Mouse (Mus musculus): ENCODE data around the gene Chml. TPM values are rescaled to one million over a fixed set of nuclear protein-coding genes. Genes with fewer than 3 reads are reported as not detected.

Gene Chml
- polyA plus RNA-seq, 1 experiment from 2014 or later: 0.83 TPM

DNA sequence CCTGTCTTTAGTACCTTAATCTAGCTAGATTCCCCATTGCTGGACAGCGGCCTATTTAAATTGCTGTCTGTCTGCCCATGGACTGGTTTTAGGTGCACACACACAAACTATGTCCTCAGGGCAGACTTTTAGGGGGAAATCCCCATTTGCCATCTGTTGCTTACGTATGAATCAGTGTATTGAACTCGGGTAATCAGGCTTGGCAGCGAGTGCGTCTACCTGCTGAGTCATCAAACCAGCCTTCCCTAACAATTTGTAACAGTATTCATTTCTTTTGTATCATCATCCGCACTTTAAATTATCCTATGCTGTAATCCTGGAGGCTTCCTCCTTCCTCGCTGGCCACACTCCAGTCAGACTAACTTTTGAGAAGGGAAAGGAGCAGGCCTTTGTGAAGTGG lies 22.7 kb downstream of the Chml start:
- WGBS (ENCODE audit: insufficient replicate concordance): 59% methylated on average over 7 of the region's 7 CpGs
- no peak for ATAC-seq (ENCODE audit: low read depth)
- no peak overlapping the region for H3K4me2 ChIP-seq (ENCODE audit: low read depth, low read length)
- H3K9ac ChIP-seq (ENCODE audit: low read depth, low read length): no peak overlapping the region
- H3K27ac ChIP-seq (ENCODE audit: low read length): no peak overlapping the region
- no peaks in the 10 kb centered on the region for H3K4me1 ChIP-seq (ENCODE audit: control insufficient read depth, low read depth, low read length)
- no peaks in the 10 kb centered on the region for H3K27me3 ChIP-seq (ENCODE audit: control insufficient read depth, insufficient read depth, low read depth, low read length)
- H3K9me3 ChIP-seq (replicated peaks; ENCODE audit: control insufficient read depth, low read length): no peaks in the 10 kb centered on the region
- H3K36me3 ChIP-seq (ENCODE audit: control insufficient read depth, insufficient read depth): no peaks in the 10 kb centered on the region
- H3K4me3 ChIP-seq (ENCODE audit: low read depth, low read length): no peak overlapping the region

DNA sequence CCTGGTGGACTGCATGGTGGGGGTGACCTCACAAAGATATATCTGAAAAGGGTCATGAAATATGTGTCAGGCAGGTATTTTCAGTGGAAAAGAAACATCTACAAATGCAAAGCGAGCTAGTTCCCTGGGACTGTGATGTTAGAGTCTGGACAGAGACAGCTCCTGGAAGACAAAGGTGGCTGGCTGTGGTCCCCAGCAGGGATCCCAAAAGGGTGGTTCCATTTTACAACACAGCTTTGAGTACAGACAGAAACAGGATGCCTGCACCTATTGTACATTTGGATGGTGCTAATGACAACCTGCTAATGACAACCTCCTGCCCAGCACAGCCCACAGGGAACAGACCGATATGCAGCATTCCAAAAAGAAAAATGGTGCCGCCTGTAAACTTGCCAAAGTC lies 23.2 kb downstream of the Chml start:
- 67% methylated on average over 3 of the region's 3 CpGs for WGBS (ENCODE audit: insufficient replicate concordance)
- H3K9ac ChIP-seq (ENCODE audit: low read depth, low read length): no peak overlapping the region
- no peak for ATAC-seq (ENCODE audit: low read depth)
- H3K4me1 ChIP-seq (ENCODE audit: control insufficient read depth, low read depth, low read length): no peaks in the 10 kb centered on the region
- H3K4me3 ChIP-seq (ENCODE audit: low read depth, low read length): no peak overlapping the region
- no peaks in the 10 kb centered on the region for H3K27me3 ChIP-seq (ENCODE audit: control insufficient read depth, insufficient read depth, low read depth, low read length)
- no peaks in the 10 kb centered on the region for H3K36me3 ChIP-seq (ENCODE audit: control insufficient read depth, insufficient read depth)
- no peak overlapping the region for H3K27ac ChIP-seq (ENCODE audit: low read length)
- no peak overlapping the region for H3K4me2 ChIP-seq (ENCODE audit: low read depth, low read length)
- H3K9me3 ChIP-seq (replicated peaks; ENCODE audit: control insufficient read depth, low read length): no peaks in the 10 kb centered on the region

DNA sequence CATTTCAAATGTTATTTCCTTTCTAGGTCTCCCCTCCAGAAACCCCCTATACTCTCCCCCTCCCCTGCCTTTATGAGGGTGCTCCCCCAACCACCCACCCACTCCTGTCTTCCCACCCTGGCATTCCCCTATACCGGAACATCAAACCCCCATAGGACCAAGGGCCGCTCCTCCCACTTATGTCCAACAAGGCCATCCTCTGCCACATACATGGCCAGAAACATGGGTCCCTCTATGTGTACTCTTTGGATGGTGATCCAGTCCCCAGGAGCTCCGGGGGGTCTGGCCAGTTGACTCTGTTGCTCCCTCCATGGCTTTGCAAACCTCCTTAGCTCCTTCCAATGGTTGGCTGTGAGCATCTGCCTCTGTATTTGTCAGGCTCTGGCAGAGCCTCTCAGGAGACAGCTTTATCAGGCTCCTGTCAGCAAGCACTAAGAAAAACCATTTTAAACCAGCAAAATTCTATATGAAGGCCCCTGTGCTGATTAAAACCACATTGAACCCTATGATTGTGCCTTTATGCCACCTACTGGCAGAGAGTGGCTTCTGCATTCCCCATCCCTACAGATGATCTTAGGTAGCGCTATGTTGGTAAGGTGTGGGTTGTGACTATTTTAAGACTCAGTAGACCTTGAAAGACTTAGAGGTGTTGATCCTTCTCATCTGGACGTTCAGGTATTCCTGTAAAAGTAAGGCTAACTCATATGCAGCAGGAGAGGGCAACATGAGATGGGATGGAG lies 23.9 kb downstream of the Chml start:
- 59% methylated on average over 5 of the region's 5 CpGs for WGBS (ENCODE audit: insufficient replicate concordance)
- H3K4me3 ChIP-seq (ENCODE audit: low read depth, low read length): no peak overlapping the region
- peak; percentile 42; the same call in 1 of the 2 replicates for ATAC-seq (ENCODE audit: low read depth)
- H3K9me3 ChIP-seq (replicated peaks; ENCODE audit: control insufficient read depth, low read length): no peaks in the 10 kb centered on the region
- no peak overlapping the region for H3K9ac ChIP-seq (ENCODE audit: low read depth, low read length)
- H3K27ac ChIP-seq (ENCODE audit: low read length): no peak overlapping the region
- no peak overlapping the region for H3K4me2 ChIP-seq (ENCODE audit: low read depth, low read length)
- no peaks in the 10 kb centered on the region for H3K4me1 ChIP-seq (ENCODE audit: control insufficient read depth, low read depth, low read length)
- no peaks in the 10 kb centered on the region for H3K36me3 ChIP-seq (ENCODE audit: control insufficient read depth, insufficient read depth)
- H3K27me3 ChIP-seq (ENCODE audit: control insufficient read depth, insufficient read depth, low read depth, low read length): no peaks in the 10 kb centered on the region

DNA sequence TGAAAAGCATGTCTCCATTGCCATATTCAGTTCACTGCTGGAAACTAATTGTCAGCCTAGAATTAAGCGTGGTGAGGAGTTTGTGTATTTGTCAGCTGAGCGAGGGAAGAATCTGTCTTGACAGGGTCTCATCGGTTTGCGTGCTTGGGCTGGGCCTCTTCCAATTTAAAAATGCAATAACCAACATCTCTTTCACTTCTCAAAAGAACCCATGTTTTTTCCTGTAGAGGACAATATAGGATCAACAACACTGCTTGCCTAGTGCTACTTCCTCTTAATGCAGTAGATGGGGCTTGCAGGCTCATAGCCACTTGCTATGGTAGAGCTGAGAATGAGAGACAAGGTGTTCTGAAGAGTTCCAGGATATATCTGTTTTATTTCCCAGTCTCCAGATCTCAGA lies 32.8 kb downstream of the Chml start:
- Histone ChIP-seq H3K9me3 (replicated peaks; ENCODE audit: control insufficient read depth, low read length) (no peaks in the 10 kb centered on the region), H3K27ac (ENCODE audit: low read length) (no peak overlapping the region), H3K9ac (ENCODE audit: low read depth, low read length) (no peak overlapping the region), H3K4me1 (ENCODE audit: control insufficient read depth, low read depth, low read length) (no peaks in the 10 kb centered on the region), H3K27me3 (ENCODE audit: control insufficient read depth, insufficient read depth, low read depth, low read length) (no peaks in the 10 kb centered on the region), H3K4me3 (ENCODE audit: low read depth, low read length) (no peak overlapping the region), H3K4me2 (ENCODE audit: low read depth, low read length) (no peak overlapping the region), H3K36me3 (ENCODE audit: control insufficient read depth, insufficient read depth) (no peaks in the 10 kb centered on the region)
- 63% methylated on average over 4 of the region's 4 CpGs for WGBS (ENCODE audit: insufficient replicate concordance)
- no peak for ATAC-seq (ENCODE audit: low read depth)

DNA sequence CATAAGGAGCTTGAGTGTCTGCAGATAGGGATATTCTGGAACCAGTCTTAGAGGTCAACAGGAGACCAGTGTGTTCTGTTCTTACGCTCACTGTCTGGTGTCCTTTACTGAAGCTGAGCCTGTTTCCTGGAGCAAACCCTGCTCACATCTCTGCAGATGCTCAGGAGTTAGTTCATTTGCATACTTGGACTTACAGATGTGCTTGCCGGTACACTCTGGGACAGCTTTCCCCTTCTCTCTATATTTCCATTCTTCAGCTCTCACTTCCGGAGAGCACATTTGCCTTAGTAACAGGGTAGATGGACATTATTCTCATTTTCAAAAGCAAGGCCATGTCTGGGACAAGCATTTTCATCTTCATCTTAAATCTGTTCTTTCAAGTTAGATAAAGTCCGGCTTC lies 44.1 kb downstream of the Chml start:
- Histone ChIP-seq H3K4me3 (ENCODE audit: low read depth, low read length) (no peak overlapping the region), H3K36me3 (ENCODE audit: control insufficient read depth, insufficient read depth) (no peaks in the 10 kb centered on the region), H3K4me2 (ENCODE audit: low read depth, low read length) (no peak overlapping the region), H3K9me3 (replicated peaks; ENCODE audit: control insufficient read depth, low read length) (no peaks in the 10 kb centered on the region), H3K4me1 (ENCODE audit: control insufficient read depth, low read depth, low read length) (no peaks in the 10 kb centered on the region), H3K27me3 (ENCODE audit: control insufficient read depth, insufficient read depth, low read depth, low read length) (no peaks in the 10 kb centered on the region), H3K27ac (ENCODE audit: low read length) (no peak overlapping the region), H3K9ac (ENCODE audit: low read depth, low read length) (no peak overlapping the region)
- WGBS (ENCODE audit: insufficient replicate concordance): 83% methylated on average over 4 of the region's 4 CpGs
- ATAC-seq (ENCODE audit: low read depth): no peak

DNA sequence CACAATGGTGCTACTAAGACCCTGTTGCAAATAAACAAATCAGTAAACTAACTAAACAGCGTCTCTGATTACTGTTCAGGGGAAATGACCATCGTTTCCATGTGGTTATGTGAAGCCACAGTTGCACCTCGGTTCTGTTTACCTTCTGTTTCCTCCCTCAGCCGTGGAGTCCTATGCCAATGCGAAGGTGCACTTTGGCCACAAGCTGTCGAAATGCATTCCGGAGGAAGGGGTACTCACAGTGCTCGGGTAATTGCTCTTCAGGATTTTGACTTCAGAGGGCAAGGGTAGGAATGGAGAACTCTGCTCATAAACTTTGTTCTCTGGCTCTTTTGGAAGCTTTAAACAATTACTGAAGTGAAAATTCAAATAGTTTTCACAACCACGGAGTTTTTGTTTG lies 45.7 kb downstream of the Chml start:
- Histone ChIP-seq H3K27me3 (ENCODE audit: control insufficient read depth, insufficient read depth, low read depth, low read length) (no peaks in the 10 kb centered on the region), H3K4me1 (ENCODE audit: control insufficient read depth, low read depth, low read length) (no peaks in the 10 kb centered on the region), H3K4me3 (ENCODE audit: low read depth, low read length) (no peak overlapping the region), H3K9ac (ENCODE audit: low read depth, low read length) (no peak overlapping the region), H3K4me2 (ENCODE audit: low read depth, low read length) (no peak overlapping the region), H3K27ac (ENCODE audit: low read length) (peak overlapping the region; percentile 54; the same call in 1 of the 2 replicates), H3K36me3 (ENCODE audit: control insufficient read depth, insufficient read depth) (no peaks in the 10 kb centered on the region), H3K9me3 (replicated peaks; ENCODE audit: control insufficient read depth, low read length) (no peaks in the 10 kb centered on the region)
- ATAC-seq (ENCODE audit: low read depth): peak; percentile 85
- WGBS (ENCODE audit: insufficient replicate concordance): 27% methylated on average over 9 of the region's 9 CpGs

DNA sequence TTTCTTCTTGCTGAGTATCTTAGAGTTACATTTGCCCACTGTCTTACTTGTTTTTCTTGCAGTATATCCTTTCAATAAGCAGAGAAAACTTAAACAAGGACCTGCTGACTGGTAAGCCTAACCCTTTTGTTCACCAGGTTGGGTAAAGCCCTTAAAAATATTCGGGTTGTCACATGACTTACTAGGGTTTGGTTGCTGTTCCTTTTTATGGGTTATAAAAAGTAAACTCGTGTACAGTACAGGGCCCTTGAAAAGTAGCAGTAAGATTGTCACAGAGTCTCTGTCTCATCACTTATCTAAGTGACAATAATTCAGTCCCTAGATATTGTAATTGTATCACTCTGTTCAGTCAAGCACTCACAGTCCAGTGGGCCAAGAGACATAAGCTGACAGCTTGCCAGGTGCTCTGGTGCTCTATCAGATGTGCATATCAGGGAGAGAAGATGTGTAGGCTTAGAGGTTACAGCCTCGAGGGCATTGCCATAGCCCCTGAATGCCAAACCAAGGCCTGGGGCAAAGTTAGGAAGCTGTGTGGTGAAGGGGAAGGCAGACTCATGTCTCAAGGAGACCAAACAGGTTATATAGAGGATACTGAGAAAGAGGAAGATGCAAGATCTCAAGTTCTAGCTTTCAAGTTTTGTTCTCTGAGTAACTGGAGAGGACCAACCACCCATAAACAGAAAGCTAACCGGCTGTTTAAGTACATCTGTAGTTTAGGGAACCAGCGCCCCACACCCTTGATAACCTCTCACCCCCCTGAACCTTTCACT lies 49.0 kb downstream of the Chml start:
- H3K4me3 ChIP-seq (ENCODE audit: low read depth, low read length): no peak overlapping the region
- H3K27ac ChIP-seq (ENCODE audit: low read length): no peak overlapping the region
- no peak for ATAC-seq (ENCODE audit: low read depth)
- H3K27me3 ChIP-seq (ENCODE audit: control insufficient read depth, insufficient read depth, low read depth, low read length): no peaks in the 10 kb centered on the region
- no peaks in the 10 kb centered on the region for H3K9me3 ChIP-seq (replicated peaks; ENCODE audit: control insufficient read depth, low read length)
- H3K36me3 ChIP-seq (ENCODE audit: control insufficient read depth, insufficient read depth): no peaks in the 10 kb centered on the region
- H3K4me2 ChIP-seq (ENCODE audit: low read depth, low read length): no peak overlapping the region
- 34% methylated on average over 5 of the region's 5 CpGs for WGBS (ENCODE audit: insufficient replicate concordance)
- no peak overlapping the region for H3K9ac ChIP-seq (ENCODE audit: low read depth, low read length)
- H3K4me1 ChIP-seq (ENCODE audit: control insufficient read depth, low read depth, low read length): peaks cover 2% of the 10 kb centered on the region; the same call in 1 of the 2 replicates

DNA sequence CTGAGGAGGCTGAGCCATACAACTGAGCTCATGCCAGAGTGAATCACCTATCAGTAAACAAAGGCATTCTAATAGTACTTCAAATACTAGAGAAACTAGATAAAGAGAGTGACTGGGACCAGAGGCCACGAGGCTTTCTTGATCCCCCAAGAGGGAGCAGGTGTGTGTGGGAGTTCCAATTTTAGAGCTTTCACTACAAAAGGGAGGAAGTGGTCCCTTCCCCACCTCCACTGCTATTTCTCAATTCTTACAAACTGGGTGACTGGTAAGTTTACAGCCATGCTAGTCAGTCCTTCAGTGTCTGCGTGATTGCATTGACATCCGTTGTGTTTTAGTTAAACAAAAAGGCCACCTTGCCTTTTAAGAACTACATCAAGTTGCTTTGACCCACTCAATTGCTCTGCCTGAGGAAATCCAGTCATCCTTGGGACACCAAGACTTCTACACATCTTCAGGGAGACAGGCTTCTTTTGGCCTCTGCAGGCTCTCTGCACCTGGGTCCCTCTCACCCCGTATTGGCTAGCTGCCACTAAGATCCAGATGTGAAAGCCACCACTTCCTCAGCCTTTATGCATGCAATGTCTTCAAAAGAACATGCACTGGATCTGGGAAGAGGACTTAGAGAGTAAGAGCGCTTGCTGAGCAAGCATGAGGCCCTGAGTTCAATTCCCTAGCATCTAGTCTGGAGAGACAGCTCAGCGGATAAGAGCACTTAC lies 52.1 kb downstream of the Chml start:
- H3K4me2 ChIP-seq (ENCODE audit: low read depth, low read length): no peak overlapping the region
- H3K9ac ChIP-seq (ENCODE audit: low read depth, low read length): no peak overlapping the region
- no peaks in the 10 kb centered on the region for H3K9me3 ChIP-seq (replicated peaks; ENCODE audit: control insufficient read depth, low read length)
- H3K36me3 ChIP-seq (ENCODE audit: control insufficient read depth, insufficient read depth): no peaks in the 10 kb centered on the region
- H3K4me1 ChIP-seq (ENCODE audit: control insufficient read depth, low read depth, low read length): peaks cover 2% of the 10 kb centered on the region; the same call in 1 of the 2 replicates
- ATAC-seq (ENCODE audit: low read depth): no peak
- 44% methylated on average over 6 of the region's 6 CpGs for WGBS (ENCODE audit: insufficient replicate concordance)
- H3K27ac ChIP-seq (ENCODE audit: low read length): no peak overlapping the region
- H3K4me3 ChIP-seq (ENCODE audit: low read depth, low read length): no peak overlapping the region
- no peaks in the 10 kb centered on the region for H3K27me3 ChIP-seq (ENCODE audit: control insufficient read depth, insufficient read depth, low read depth, low read length)

DNA sequence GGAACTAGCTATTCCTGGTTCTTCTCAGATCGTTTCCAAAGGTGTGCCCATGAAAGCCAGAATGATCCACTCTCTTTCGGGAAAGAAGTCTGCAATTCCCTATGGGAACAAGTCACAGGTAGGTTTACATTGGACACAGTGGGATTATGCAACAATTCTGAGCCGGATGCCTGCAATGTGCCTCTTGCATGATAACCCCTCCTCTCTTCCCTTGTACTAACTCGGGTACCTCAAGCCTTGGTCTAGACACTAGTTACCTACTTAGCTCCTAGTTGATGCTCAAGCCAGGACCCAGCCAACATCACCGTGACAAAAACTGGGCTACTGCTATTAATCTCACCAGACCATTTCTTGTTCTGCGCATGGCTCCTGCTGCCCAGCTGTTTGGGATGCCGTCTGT lies 53.6 kb downstream of the Chml start:
- peak; percentile 55 for ATAC-seq (ENCODE audit: low read depth)
- H3K9ac ChIP-seq (ENCODE audit: low read depth, low read length): no peak overlapping the region
- 57% methylated on average over 7 of the region's 7 CpGs for WGBS (ENCODE audit: insufficient replicate concordance)
- no peak overlapping the region for H3K27ac ChIP-seq (ENCODE audit: low read length)
- no peaks in the 10 kb centered on the region for H3K36me3 ChIP-seq (ENCODE audit: control insufficient read depth, insufficient read depth)
- peaks cover 2% of the 10 kb centered on the region; the same call in 1 of the 2 replicates for H3K4me1 ChIP-seq (ENCODE audit: control insufficient read depth, low read depth, low read length)
- H3K9me3 ChIP-seq (replicated peaks; ENCODE audit: control insufficient read depth, low read length): no peaks in the 10 kb centered on the region
- no peaks in the 10 kb centered on the region for H3K27me3 ChIP-seq (ENCODE audit: control insufficient read depth, insufficient read depth, low read depth, low read length)
- no peak overlapping the region for H3K4me3 ChIP-seq (ENCODE audit: low read depth, low read length)
- H3K4me2 ChIP-seq (ENCODE audit: low read depth, low read length): no peak overlapping the region

Measured in liver, embryonic 16.5 days (tissue).